Mouse (Mus musculus) kidney, adult 9 months (tissue): ENCODE results near the gene Mfsd12.

Experiments used
- DNase-seq: peaks from one replicate; pipeline ENCODE4 v3.0.0; 2022

The Mfsd12 gene

DNA sequence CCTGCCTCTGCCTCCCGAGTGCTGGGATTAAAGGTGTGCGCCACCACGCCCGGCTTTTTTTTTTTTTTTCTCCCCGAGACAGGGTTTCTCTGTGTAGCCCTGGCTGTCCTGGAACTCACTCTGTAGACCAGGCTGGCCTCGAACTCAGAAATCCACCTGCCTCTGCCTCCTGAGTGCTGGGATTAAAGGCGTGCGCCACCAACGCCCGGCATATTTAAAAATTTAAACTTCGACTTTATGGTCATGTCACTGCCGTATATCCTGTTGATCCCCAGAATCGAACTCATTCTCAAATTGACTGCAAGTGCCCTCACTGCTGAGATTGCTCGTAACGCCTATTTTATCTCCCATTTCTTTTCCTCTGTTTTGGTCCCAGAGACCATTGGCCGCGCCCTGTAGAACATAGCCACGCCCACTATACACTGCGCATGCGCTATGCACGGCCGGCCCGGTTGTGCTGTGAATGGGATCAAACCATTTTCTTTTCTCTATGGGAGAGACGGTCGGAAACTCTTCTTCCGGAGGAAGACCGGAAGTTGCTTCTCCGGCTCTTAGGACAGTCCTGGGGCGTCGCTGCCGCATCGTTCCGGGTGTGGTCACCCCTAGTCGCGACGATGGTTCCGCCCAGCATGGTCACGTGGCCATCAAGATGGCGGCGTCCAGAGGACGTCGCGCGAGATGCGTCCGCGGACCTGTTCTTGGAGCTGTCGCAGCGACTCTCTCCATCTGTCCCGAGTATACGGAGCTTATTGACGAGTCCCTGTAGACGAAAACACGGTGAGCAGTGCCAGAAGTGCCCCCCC lies 26.7 kb downstream of the Mfsd12 start, which contains the start of the genes Dohh and Gm48551:
TSS of gene Dohh (plus strand) at position 627 of the 803 bp plus-strand sequence.
TSS of gene Gm48551 (plus strand) at position 665 of the 803 bp plus-strand sequence.
- peak; percentile 99 for DNase-seq

GRCm38 (mm10) chr10:81384605-81384982 lies 27.3 kb downstream of the Mfsd12 start:
- no peak for DNase-seq

- no peak for DNase-seq
Observed at GRCm38 (mm10) chr10:81385603-81386306, 28.5 kb downstream of the Mfsd12 start.

DNA sequence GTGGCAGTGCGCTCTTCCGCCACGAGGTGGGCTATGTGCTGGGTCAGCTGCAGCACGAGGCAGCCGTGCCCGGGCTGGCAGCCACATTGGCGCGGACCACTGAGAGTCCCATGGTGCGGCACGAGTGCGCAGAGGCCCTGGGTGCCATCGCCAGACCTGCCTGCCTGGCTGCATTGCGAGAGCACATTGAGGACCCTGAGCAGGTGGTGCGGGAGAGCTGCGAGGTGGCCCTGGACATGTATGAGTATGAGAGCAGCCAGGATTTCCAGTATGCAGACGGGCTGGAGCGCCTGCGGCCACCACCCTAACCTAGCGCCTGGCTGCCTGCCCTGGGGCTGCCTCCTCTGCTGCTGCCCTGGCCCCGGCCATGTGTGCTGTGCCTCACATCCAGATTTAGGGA lies 30.4 kb downstream of the Mfsd12 start:
- DNase-seq = no peak

DNA sequence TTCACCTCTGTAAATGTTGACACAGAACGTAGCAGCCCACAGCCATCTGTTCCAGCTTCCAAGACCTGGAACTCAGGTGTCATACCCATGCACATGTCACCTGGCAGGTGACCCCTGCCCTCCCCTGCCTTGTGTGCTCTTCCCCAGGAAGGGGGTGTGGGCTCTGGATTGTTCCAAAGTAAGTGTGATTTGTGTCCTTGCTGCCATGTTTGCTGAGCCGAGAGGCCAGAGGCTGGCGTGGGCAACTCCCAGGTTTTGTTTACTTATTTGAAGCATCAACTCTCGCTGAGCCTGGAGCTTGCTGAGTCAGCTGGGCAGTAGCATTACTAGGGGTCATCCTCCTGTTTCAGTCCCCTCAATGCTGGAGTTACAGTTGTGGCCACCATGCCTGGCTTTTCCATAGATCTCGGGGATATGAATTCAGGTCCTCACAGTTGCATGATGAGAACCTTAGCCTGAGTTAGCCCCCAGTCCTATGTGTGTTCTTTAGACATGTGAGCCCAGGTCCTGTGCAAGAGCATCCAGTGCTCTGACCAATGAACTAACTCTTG lies 31.3 kb downstream of the Mfsd12 start, which contains the start of gene Gm48552:
TSS of gene Gm48552 (plus strand) at position 501 of the 551 bp plus-strand sequence.
- DNase-seq = no peak

DNA sequence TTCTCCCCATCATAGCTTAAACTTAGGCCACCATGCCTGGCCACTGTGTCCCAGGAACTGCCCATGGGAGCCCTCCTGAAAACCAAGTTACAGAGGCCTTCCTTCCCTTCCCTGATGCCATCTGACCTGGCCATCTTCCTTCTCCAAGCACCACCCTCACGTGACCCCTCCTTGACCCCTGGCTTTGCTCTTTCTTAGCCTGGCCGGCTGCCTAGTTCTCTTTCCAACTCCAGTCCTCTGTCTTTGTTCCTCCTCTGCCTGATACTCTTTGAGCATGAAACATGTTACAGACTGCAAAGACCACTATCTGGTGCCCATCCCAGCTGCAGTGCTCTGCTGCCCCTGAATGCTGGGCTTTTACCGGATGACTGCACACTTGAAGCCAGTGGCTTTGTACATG lies 32.1 kb downstream of the Mfsd12 start:
- peak; percentile 75 for DNase-seq

GRCm38 (mm10) chr10:81389801-81390677 lies 32.7 kb downstream of the Mfsd12 start:
- peak; percentile 80 for DNase-seq

DNA sequence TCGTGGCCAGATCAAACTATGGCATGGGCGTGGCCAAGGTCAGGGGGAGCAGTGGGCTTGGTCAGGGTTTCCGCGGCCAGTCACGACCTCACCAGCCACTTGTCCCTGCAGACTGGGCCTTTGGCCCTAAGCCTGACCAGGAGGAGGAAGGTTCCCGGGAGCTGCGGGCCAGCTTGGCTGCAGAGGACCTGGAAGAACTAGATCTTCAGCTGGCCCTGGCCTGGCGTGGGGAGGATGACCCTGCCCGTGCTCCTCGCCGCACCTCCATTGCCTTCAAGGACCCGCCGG lies 33.3 kb downstream of the Mfsd12 start:
- DNase-seq = no peak

GRCm38 (mm10) chr10:81392270-81392669 lies 35.0 kb downstream of the Mfsd12 start:
- no peak for DNase-seq

- peak; percentile 89 for DNase-seq
Observed at GRCm38 (mm10) chr10:81392781-81393185, 35.5 kb downstream of the Mfsd12 start, which contains the start of gene Smim24. TSS of gene Smim24 (plus strand) at chr10:81393051.

- peak; percentile 64 for DNase-seq
Observed at GRCm38 (mm10) chr10:81393456-81394063, 36.3 kb downstream of the Mfsd12 start.

DNA sequence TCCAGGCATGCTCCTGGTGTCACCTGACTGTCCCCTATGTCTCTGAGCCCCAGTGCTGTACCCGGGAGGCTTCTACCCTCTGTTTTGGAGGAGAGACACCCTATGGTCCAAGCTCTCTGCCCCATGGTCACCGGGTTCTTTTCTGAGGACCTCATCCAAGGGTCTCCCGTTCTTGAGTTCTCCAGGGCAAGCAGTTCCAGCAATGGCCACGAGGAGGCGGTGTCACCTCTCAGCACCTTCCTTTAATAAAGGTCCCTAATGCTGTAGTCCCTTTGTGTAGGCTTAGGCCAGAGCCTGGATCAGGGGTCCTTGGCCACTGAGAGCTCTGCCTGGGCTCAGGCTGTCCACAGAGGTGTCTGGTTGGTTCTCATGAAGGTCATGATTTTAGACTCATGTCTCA lies 37.8 kb downstream of the Mfsd12 start:
- DNase-seq = peak; percentile 77

GRCm38 (mm10) chr10:81395865-81396264 lies 38.6 kb downstream of the Mfsd12 start:
- no peak for DNase-seq

DNA sequence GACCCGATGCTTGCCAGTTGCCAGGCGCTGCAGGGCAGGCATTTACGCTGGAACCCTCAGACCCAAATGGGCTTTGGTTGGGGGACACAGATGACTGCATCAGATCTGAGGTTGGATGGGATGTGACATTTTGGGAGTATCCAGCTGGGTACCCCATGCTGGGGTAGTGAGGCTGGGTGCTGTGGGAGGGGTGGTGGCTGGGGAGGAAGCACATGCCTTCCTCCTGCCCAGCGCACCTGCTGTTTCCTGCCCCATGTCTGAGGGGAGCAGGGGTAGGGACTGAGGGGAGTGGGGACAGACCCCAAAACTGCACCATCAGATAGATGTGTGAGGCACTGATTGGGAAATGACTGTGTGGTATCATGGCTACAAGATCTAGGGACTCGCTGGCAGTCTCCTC lies 39.5 kb downstream of the Mfsd12 start:
- DNase-seq = no peak

DNA sequence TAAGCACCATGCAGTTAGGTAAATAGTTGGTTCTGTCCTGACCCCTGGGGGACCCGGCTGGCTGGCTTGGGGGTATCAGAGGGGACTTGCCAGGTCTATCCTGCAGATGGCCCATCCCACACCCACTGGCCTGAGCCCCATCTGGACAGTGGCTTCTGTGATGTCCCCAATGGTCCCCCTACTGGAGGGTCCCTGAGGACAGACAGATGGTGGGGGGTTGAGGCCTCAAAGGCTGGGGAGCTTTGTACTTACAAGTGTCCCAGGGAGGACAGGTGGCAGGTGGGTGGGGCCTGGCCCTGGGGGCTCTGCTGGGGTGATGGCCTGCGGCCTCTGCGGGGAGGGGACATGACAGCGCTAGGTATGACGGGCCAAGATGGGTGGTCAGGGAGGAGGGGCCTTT lies 42.0 kb downstream of the Mfsd12 start:
- DNase-seq = no peak

DNA sequence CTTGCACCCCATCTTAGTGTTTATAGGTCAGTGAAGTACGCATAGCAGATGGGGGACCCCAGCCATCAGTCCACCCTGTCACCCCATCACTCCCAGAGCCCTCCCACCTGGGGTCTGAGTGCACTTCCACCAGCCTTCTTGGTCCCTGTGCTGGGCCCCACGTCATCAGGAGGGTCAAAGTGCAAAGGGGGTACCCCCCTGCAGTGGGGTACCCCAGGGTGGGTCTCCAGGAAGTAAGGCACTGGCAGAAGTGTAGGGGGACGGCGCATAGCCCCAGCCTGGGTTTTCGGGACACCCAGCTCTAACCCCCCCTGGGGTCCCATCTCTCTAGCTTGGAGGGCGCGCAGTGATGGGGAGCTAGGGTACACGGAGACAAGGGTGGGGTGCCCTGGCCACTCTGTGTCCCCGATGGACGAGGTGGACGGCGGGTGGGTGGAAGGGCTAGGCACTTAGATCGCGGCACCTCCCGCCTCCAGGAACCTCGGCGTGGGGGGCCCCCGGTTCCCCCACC lies 42.6 kb downstream of the Mfsd12 start:
- no peak for DNase-seq

GRCm38 (mm10) chr10:81400371-81401204 lies 43.3 kb downstream of the Mfsd12 start:
- DNase-seq = no peak

- no peak for DNase-seq
Observed at GRCm38 (mm10) chr10:81401205-81401520, 43.9 kb downstream of the Mfsd12 start.

DNA sequence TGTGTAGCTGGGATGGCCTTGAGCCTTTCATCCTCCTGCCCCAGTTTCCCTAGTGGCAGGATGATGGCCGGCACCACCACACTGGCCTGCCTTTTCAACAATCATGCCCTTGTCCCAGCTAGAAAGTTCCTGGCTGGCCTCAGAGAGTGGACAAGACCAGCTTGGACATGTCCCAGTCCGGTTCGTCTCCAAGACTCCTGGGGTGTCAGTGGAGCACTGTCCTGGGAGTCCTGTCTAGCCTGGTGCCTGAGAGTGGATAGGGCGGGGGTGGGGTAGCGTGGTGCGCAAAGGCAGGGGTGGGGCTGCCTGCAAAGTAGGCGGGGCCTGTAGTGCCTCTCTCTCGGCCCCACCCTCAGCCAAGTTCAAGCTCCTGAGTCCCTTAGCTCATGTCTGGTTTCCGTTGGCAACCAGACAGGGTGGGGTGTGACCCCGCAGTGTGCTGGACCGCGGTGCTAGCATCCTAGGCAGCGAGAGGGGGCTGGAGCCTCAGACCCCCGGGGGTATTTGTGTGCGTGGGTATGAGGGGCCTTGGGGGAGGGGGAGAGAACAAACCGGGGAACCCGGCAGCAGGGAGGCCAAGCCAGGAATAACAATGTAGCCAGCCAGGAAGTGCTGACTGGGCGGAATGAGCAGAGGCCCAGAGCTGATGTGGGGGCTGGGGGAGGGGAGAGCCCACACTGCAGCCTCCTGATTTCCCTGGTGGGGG lies 44.4 kb downstream of the Mfsd12 start:
- peak; percentile 75 for DNase-seq

GRCm38 (mm10) chr10:81402227-81402765 lies 45.0 kb downstream of the Mfsd12 start:
- DNase-seq = no peak
